Mouse (Mus musculus): Measurements from ENCODE around the gene Cd93. TPM values are rescaled to one million over a fixed set of nuclear protein-coding genes. Genes with fewer than 3 reads are reported as not detected.

The Cd93 gene
- total RNA-seq, 1 experiment: 0.40 TPM

- Histone ChIP-seq H3K9me3 (ENCODE audit: control insufficient read depth, insufficient read depth, low read depth, low read length) (no peaks in the 10 kb centered on the region), H3K36me3 (ENCODE audit: control insufficient read depth, insufficient read depth, low read length, poor library complexity, severe bottlenecking) (no peaks in the 10 kb centered on the region), H3K9ac (ENCODE audit: insufficient read depth, low read depth, low read length, poor library complexity, severe bottlenecking) (no peak overlapping the region), H3K4me1 (ENCODE audit: control insufficient read depth in 2 of 2, insufficient read depth in 2 of 2, low read length in 2 of 2, poor library complexity in 1 of 2) (no peaks in the 10 kb centered on the region), H3K27ac (ENCODE audit: insufficient read depth, low read depth, low read length, poor library complexity, severe bottlenecking) (no peak overlapping the region), H3K4me3 (ENCODE audit: insufficient read depth in 1 of 2, low read depth in 1 of 2, low read length in 2 of 2, poor library complexity in 1 of 2, severe bottlenecking in 1 of 2) (no peak overlapping the region)
- no peak for TF ChIP-seq ZC3H11A (IDR thresholded peaks at IDR 0.05; ENCODE audit: borderline replicate concordance, low read depth, low read length)
- in situ Hi-C loops (cut with MboI; ENCODE audit: low sequenced_read_pairs in 2 of 2, unreplicated experiment in 2 of 2): loop anchor here in 1 of 2 experiments (10.0 kb wide), 1 partner anchor 187 kb away; no protein-coding TSS in a partner anchor
- DNase-seq (ENCODE audit: low read depth, low spot score): no peak
Measured at GRCm38 (mm10) chr2:148387652-148388581, 55.4 kb downstream of the Cd93 start.

DNA sequence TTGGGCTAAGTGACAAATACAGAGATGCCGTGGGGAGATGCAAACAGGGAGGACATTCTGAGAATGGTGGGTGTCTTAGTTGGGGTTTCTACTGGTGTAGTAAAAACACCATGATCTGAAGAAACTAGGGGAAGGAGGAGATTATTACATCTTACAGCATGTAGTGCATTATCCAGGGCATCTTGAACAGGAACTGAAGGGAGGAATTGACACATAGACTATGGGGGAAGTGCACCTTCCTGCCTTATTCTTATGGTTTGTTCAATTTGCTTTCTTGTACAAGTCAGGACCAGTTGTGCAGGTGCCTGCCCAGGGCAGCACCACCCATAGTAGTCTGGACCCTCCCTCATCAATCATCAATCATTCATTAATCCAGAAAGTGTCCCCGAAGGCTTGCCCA is 56.4 kb downstream of the Cd93 start:
- TF ChIP-seq MAFK (IDR thresholded peaks at IDR 0.05; ENCODE audit: insufficient read depth, low read depth, low read length): no peak
- TF ChIP-seq ZNF384 (IDR thresholded peaks at IDR 0.05; ENCODE audit: low read depth, low read length): no peak
- no peak for TF ChIP-seq ZC3H11A (IDR thresholded peaks at IDR 0.05; ENCODE audit: borderline replicate concordance, low read depth, low read length)
- TF ChIP-seq CHD2 (IDR thresholded peaks at IDR 0.05; ENCODE audit: low read depth, low read length): no peak
- Histone ChIP-seq H3K36me3 (ENCODE audit: control insufficient read depth, insufficient read depth, low read length, poor library complexity, severe bottlenecking) (no peaks in the 10 kb centered on the region), H3K4me3 (ENCODE audit: insufficient read depth in 1 of 2, low read depth in 1 of 2, low read length in 2 of 2, poor library complexity in 1 of 2, severe bottlenecking in 1 of 2) (no peak overlapping the region), H3K27ac (ENCODE audit: insufficient read depth, low read depth, low read length, poor library complexity, severe bottlenecking) (no peak overlapping the region), H3K9me3 (ENCODE audit: control insufficient read depth, insufficient read depth, low read depth, low read length) (no peaks in the 10 kb centered on the region), H3K9ac (ENCODE audit: insufficient read depth, low read depth, low read length, poor library complexity, severe bottlenecking) (no peak overlapping the region), H3K4me1 (ENCODE audit: control insufficient read depth in 2 of 2, insufficient read depth in 2 of 2, low read length in 2 of 2, poor library complexity in 1 of 2) (no peaks in the 10 kb centered on the region)
- in situ Hi-C loops (cut with MboI; ENCODE audit: low sequenced_read_pairs in 2 of 2, unreplicated experiment in 2 of 2): loop anchor here in 1 of 2 experiments (10.0 kb wide), 1 partner anchor 188 kb away; no protein-coding TSS in a partner anchor
- no peak for DNase-seq (ENCODE audit: low read depth, low spot score)

Other genes starting within 250 kb of the Cd93 start
- gene Sstr4, start 48.2 kb downstream of the Cd93 start, total RNA-seq (2012; rRNA removed): 0.42 and 0.98 TPM in 2 replicates
- gene Thbd, start 35.4 kb downstream of the Cd93 start, total RNA-seq (2012; rRNA removed): 1.5 and 4.6 TPM in 2 replicates
- gene Nxt1, start 229.0 kb upstream of the Cd93 start, total RNA-seq (2012; rRNA removed): 50.8 and 62.9 TPM in 2 replicates
- gene Gzf1, start 237.5 kb upstream of the Cd93 start, total RNA-seq (2012; rRNA removed): 15.6 and 17.6 TPM in 2 replicates